Mouse (Mus musculus): Measurements from ENCODE around the gene Tacc2.

GRCm38 (mm10) chr7:130629999-130630398 is 52.8 kb downstream of the Tacc2 start:
- TF ChIP-seq CTCF (IDR thresholded peaks at IDR 0.05; ENCODE audit: low read depth, low read length): no peak
- no peak for TF ChIP-seq POLR2A (IDR thresholded peaks at IDR 0.05; ENCODE audit: extremely low read depth, insufficient read depth, low read length)

Measured in liver, adult 2 months (tissue).